Mouse (Mus musculus) forebrain, embryonic 11.5 days (tissue): ENCODE measurements at regions not wholly inside any gene's neighbourhood (a gene's known extent, or its start where the extent isn't known, plus 50 kb on each side); places are given as distances from the start of the nearest gene placed in this dataset.

Experiments used
- ATAC-seq: fragments of 200-750 bp; cut with Nextera tagmentation; replicated peaks from 2 replicates; pipeline ENCODE4 v1.8.0; 2017; ENCODE audit warnings: moderate TSS enrichment; ENCODE audit not compliant: low FRiP score
- DNase-seq: peaks from one replicate; pipeline ENCODE4 v3.0.0-alpha.2; 2017; ENCODE audit warnings: low spot score
- H3K27ac ChIP-seq: fragments of 300-500 bp; sonication (generic); 2 replicates; pipeline ENCODE4 v1.5.1; 2014; ENCODE audit warnings: low read depth, low read length
- H3K27me3 ChIP-seq: fragments of 300-500 bp; sonication (generic); 2 replicates; pipeline ENCODE4 v1.6.1; 2014; ENCODE audit warnings: mild to moderate bottlenecking, low read length, mixed read lengths; ENCODE audit not compliant: control insufficient read depth, insufficient read depth
- H3K36me3 ChIP-seq: fragments of 300-500 bp; sonication (generic); 2 replicates; pipeline ENCODE4 v1.6.1; 2014; ENCODE audit warnings: mild to moderate bottlenecking, low read length, moderate library complexity, mixed read lengths; ENCODE audit not compliant: control insufficient read depth, insufficient read depth
- H3K4me1 ChIP-seq: fragments of 300-500 bp; sonication (generic); replicated peaks from 2 replicates; pipeline ENCODE4 v1.6.1; 2014; ENCODE audit warnings: low read length, mixed read lengths; ENCODE audit not compliant: control insufficient read depth, insufficient read depth
- H3K4me2 ChIP-seq: fragments of 300-500 bp; sonication (generic); 2 replicates; pipeline ENCODE4 v1.6.1; 2014; ENCODE audit warnings: low read depth, mild to moderate bottlenecking, low read length, moderate library complexity, mixed read lengths; ENCODE audit not compliant: severe bottlenecking
- H3K4me3 ChIP-seq: fragments of 300-500 bp; sonication (generic); 2 replicates; pipeline ENCODE4 v1.5.1; 2014; ENCODE audit warnings: low read depth, low read length
- H3K9ac ChIP-seq: fragments of 300-500 bp; sonication (generic); 2 replicates; pipeline ENCODE4 v1.6.1; 2014; ENCODE audit warnings: low read length
- H3K9me3 ChIP-seq: fragments of 300-500 bp; sonication (generic); 2 replicates; pipeline ENCODE4 v1.6.1; 2016; ENCODE audit warnings: low read length, mixed read lengths; ENCODE audit not compliant: control insufficient read depth
- WGBS: fragments of 180-500 bp; shearing (Covaris S2); extraction: QIAGEN DNeasy Blood & Tissue Kit; methylation state at CpG from one replicate; pipeline ENCODE4 v1.1.7; 2014; 5-methylcytosine and 5-hydroxymethylcytosine counted together

DNA sequence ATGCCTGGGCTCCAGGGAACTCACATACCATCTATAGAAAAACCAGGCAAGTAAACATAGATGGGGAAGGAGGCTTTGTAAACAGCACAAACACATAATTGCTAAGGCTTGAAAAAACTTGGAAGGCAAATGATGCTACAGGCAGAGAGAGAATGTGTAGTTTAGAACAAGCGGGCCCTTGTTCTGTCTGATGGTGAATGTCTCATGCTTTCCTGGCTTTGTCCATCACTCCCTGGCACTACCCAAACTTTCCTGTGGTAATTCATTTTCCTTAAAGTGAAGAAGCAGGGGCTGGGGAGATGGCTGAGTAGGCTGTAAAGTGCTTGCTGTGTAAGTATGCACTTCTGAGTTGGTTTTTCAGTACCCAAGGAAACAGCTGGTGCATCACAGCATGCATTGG lies 151.2 kb downstream of the En1 start:
- DNase-seq (no peak), ATAC-seq (no peak)
- Histone ChIP-seq H3K4me3 (no peak overlapping the region), H3K9ac (no peak overlapping the region), H3K36me3 (no peaks in the 10 kb centered on the region), H3K4me1 (no peaks in the 10 kb centered on the region), H3K9me3 (no peaks in the 10 kb centered on the region), H3K27ac (no peak overlapping the region), H3K4me2 (no peak overlapping the region), H3K27me3 (no peaks in the 10 kb centered on the region)
- 97% methylated on average over 1 of the region's 1 CpGs for WGBS

DNA sequence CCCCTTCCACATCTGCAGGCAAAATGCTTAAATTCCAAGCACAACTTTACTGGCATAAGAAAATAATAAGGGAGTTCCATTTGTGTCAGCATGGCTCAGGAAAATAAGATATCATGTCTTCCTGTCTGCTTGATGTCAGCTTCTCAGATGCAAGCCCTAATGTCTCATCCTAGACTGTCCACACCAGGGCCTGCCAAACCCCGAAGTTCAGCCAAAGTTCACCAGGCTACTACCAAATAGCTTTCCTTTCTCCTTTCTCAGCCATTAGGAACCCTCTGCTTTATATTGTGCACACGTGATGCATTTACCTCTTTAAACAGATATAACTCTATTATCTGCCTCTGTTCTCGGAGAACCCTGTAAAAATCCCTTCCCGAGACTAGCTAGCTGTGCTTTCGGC lies 152.1 kb downstream of the En1 start:
- no peaks in the 10 kb centered on the region for H3K36me3 ChIP-seq
- no peak overlapping the region for H3K4me3 ChIP-seq
- H3K27ac ChIP-seq: no peak overlapping the region
- no peaks in the 10 kb centered on the region for H3K9me3 ChIP-seq
- no peaks in the 10 kb centered on the region for H3K27me3 ChIP-seq
- DNase-seq (peak; percentile 9), ATAC-seq (no peak)
- WGBS: 87% methylated on average over 5 of the region's 5 CpGs
- no peaks in the 10 kb centered on the region for H3K4me1 ChIP-seq
- H3K9ac ChIP-seq: no peak overlapping the region
- no peak overlapping the region for H3K4me2 ChIP-seq

DNA sequence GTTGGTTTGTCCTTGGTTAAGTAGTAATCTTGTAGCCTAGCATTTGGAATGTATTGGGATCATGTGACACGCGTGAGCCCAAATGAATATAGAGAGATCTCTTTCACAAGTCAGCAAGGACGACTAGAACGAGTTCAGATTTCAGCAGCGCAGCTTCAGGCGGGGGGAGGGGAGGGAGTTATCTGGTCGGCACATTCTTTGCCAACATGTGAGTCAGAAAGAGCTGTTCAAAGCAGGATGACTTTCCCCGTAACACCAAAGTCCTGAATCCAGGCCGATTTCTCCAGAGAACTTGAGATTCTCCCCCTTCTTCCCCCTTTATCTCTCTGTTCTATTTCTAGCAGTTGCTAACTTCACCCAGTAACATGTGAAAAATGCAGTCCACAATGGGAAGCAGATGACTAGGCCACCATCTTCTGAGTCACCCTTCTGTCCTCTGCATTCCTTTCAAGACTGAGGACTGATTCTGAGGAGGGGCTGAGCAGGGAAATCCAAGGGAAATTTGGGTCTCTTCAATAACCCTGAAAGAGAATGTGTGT lies 155.1 kb downstream of the En1 start:
- Histone ChIP-seq H3K27ac (no peak overlapping the region), H3K4me3 (no peak overlapping the region), H3K4me2 (no peak overlapping the region), H3K4me1 (no peaks in the 10 kb centered on the region), H3K27me3 (no peaks in the 10 kb centered on the region), H3K9ac (no peak overlapping the region), H3K36me3 (no peaks in the 10 kb centered on the region), H3K9me3 (no peaks in the 10 kb centered on the region)
- ATAC-seq (no peak), DNase-seq (no peak)
- WGBS: 62% methylated on average over 9 of the region's 9 CpGs

GRCm38 (mm10) chr1:120758172-120758571 lies 156.0 kb downstream of the En1 start:
- no peak for ATAC-seq
- H3K36me3 ChIP-seq: no peaks in the 10 kb centered on the region
- no peak overlapping the region for H3K27ac ChIP-seq
- no peaks in the 10 kb centered on the region for H3K9me3 ChIP-seq
- H3K4me3 ChIP-seq: no peak overlapping the region
- 79% methylated on average over 7 of the region's 7 CpGs for WGBS
- H3K4me1 ChIP-seq: no peaks in the 10 kb centered on the region
- no peak overlapping the region for H3K4me2 ChIP-seq
- H3K9ac ChIP-seq: no peak overlapping the region
- no peaks in the 10 kb centered on the region for H3K27me3 ChIP-seq
- no peak for DNase-seq

DNA sequence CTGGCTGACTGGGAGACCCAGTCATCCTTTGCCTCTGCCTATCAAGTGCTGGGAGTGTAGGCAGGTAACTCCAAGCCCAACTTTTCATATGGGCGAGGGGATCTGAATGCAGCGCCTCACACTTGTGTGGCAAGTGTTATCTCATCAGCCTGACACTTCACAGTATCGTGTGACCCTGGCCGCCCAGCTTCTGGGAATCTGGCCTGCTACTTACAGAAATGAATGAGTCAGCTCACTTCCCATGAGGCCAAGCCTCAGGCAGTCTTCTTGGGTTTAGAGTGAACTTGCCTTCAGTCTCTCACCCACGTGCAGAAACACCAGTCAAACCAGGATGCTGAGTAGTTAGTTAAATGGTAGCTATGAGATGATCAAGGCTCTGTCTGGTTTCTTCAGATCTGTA lies 156.5 kb downstream of the En1 start:
- no peak overlapping the region for H3K4me3 ChIP-seq
- H3K27me3 ChIP-seq: no peaks in the 10 kb centered on the region
- no peak overlapping the region for H3K9ac ChIP-seq
- H3K27ac ChIP-seq: no peak overlapping the region
- no peak overlapping the region for H3K4me2 ChIP-seq
- 76% methylated on average over 5 of the region's 5 CpGs for WGBS
- DNase-seq: no peak
- H3K9me3 ChIP-seq: no peaks in the 10 kb centered on the region
- H3K4me1 ChIP-seq: no peaks in the 10 kb centered on the region
- H3K36me3 ChIP-seq: no peaks in the 10 kb centered on the region
- ATAC-seq: no peak

DNA sequence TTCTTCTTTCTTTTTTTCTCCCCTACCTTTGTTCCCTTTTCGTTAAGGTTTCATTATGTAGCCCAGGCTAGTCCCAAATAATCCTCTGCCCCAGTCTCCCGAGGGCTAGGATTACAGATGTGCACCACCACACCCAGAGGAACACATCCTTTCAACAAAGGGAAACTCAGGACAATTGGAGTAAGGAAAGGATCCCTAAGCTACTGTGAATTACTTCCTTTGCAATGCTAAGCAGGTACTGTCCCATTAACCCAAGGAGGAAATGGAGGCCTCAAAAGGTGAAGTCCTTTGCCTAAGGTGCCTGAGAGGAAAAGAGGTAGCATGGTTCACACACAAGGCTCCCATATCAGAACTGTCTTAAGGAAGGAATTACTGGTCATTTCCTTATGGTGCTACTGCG lies 157.2 kb downstream of the En1 start:
- no peaks in the 10 kb centered on the region for H3K27me3 ChIP-seq
- 80% methylated on average over 3 of the region's 3 CpGs for WGBS
- H3K9me3 ChIP-seq: no peaks in the 10 kb centered on the region
- no peak overlapping the region for H3K4me3 ChIP-seq
- H3K27ac ChIP-seq: no peak overlapping the region
- H3K36me3 ChIP-seq: no peaks in the 10 kb centered on the region
- ATAC-seq (no peak), DNase-seq (no peak)
- H3K4me2 ChIP-seq: no peak overlapping the region
- H3K4me1 ChIP-seq: no peaks in the 10 kb centered on the region
- no peak overlapping the region for H3K9ac ChIP-seq

GRCm38 (mm10) chr1:120761364-120761763 lies 159.1 kb downstream of the En1 start:
- Histone ChIP-seq H3K9me3 (no peaks in the 10 kb centered on the region), H3K27me3 (no peaks in the 10 kb centered on the region)
- WGBS: 67% methylated on average over 9 of the region's 9 CpGs

DNA sequence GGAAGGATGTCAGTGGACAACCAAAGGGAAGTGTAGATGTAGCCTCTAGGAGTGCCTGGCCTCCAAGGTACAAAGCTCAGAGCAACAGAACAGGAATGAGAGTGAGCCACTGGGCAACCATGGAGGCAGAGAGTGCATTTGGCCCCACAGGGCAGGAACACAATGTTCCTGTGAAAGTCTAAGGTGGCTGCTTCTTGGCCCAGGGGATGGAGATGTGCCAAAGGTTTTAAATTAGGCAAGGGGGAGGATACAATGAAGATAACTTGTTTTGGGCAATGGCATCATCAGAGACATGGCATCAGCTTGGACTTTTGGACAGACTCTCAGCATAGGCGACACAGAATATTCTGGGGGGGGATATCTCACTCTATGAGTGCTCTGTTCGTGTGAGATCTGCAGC lies 160.3 kb downstream of the En1 start:
- no peak overlapping the region for H3K27ac ChIP-seq
- WGBS: 88% methylated on average over 2 of the region's 2 CpGs
- no peaks in the 10 kb centered on the region for H3K4me1 ChIP-seq
- no peaks in the 10 kb centered on the region for H3K36me3 ChIP-seq
- DNase-seq (no peak), ATAC-seq (no peak)
- no peak overlapping the region for H3K9ac ChIP-seq
- no peaks in the 10 kb centered on the region for H3K9me3 ChIP-seq
- H3K4me2 ChIP-seq: no peak overlapping the region
- H3K27me3 ChIP-seq: no peaks in the 10 kb centered on the region
- H3K4me3 ChIP-seq: no peak overlapping the region

More at GRCm38 (mm10) chr1:120761364-120761763, 159.1 kb downstream of the En1 start:
- no peaks in the 10 kb centered on the region for H3K36me3 ChIP-seq
- H3K4me1 ChIP-seq: no peaks in the 10 kb centered on the region
- H3K4me2 ChIP-seq: no peak overlapping the region
- DNase-seq: no peak
- H3K4me3 ChIP-seq: no peak overlapping the region
- H3K27ac ChIP-seq: no peak overlapping the region
- no peak for ATAC-seq
- no peak overlapping the region for H3K9ac ChIP-seq

GRCm38 (mm10) chr1:120762921-120763595 lies 160.8 kb downstream of the En1 start:
- no peak overlapping the region for H3K4me2 ChIP-seq

More at GRCm38 (mm10) chr1:120762921-120763595, 160.8 kb downstream of the En1 start:
- H3K9me3 ChIP-seq: no peaks in the 10 kb centered on the region
- H3K9ac ChIP-seq: no peak overlapping the region
- H3K27me3 ChIP-seq: no peaks in the 10 kb centered on the region
- ATAC-seq: no peak
- no peak for DNase-seq
- H3K4me1 ChIP-seq: no peaks in the 10 kb centered on the region
- no peaks in the 10 kb centered on the region for H3K36me3 ChIP-seq
- 53% methylated on average over 4 of the region's 4 CpGs for WGBS
- H3K27ac ChIP-seq: no peak overlapping the region
- H3K4me3 ChIP-seq: no peak overlapping the region
